8 mouse cellular contexts compared by ENCODE assay signal in genomic region chr12:40037876-40038463, GRCm38 (mm10). TPM values are rescaled to one million over a fixed set of nuclear protein-coding genes. Genes with fewer than 3 reads are reported as not detected.
DNase-seq lines count a peak whose midpoint lies in the region; ATAC-seq and TF ChIP-seq lines count a peak whose summit lies in the region.

Gene Arl4a (minus strand): TSS chr12:40038025.

- peak within 1 kb of the TSS; percentile 93 for H3K9ac ChIP-seq in ES-E14 (ENCODE audit: insufficient read depth, low read depth, low read length, poor library complexity, severe bottlenecking)
- H3K9ac ChIP-seq in forebrain, embryonic 16.5 days (replicated peaks; ENCODE audit: low read depth, low read length) = peak within 1 kb of the TSS; percentile 76
- peak within 1 kb of the TSS; percentile 84 for H3K9ac ChIP-seq in neural tube, embryonic 14.5 days (replicated peaks; ENCODE audit: low read depth, low read length)

- peak; percentile 69 for DNase-seq in ES-E14 (ENCODE audit: low read depth, low spot score)
- DNase-seq in cerebellum, adult 11-12 months = peak; percentile 85
- peak; percentile 82 for DNase-seq in heart, postnatal 25 days (ENCODE audit: low spot score)
- DNase-seq in layer of hippocampus, adult 18-20 months (ENCODE audit: low spot score in 2 of 2) = peak; percentile 85 to 90
- DNase-seq in lung, adult 18-20 months = peak; percentile 92 to 94

- H3K4me1 ChIP-seq in ES-E14 (ENCODE audit: control insufficient read depth in 2 of 2, insufficient read depth in 2 of 2, low read length in 2 of 2, poor library complexity in 1 of 2) = 0 out of 4 replicates have a peak, but pooled peaks cover 0 to 4% of the 10 kb centered on the region in 2 experiments
- H3K4me1 ChIP-seq in forebrain, embryonic 16.5 days (replicated peaks; ENCODE audit: control insufficient read depth, insufficient read depth, low read length) = peaks cover 7% of the 10 kb centered on the region
- peaks cover 10% of the 10 kb centered on the region; the same call in 1 of the 2 replicates for H3K4me1 ChIP-seq in neural tube, embryonic 14.5 days (ENCODE audit: control insufficient read depth, insufficient read depth, low read length)
- no peaks in the 10 kb centered on the region for H3K4me1 ChIP-seq in testis, adult 2 months (ENCODE audit: control insufficient read depth, insufficient read depth, low read length)

- H3K27me3 ChIP-seq in forebrain, embryonic 16.5 days (replicated peaks; ENCODE audit: control insufficient read depth, insufficient read depth, low read length) = no peaks in the 10 kb centered on the region
- no peaks in the 10 kb centered on the region for H3K27me3 ChIP-seq in neural tube, embryonic 14.5 days (ENCODE audit: control insufficient read depth, insufficient read depth, low read length)
- no peaks in the 10 kb centered on the region for H3K27me3 ChIP-seq in testis, adult 2 months (ENCODE audit: control insufficient read depth, insufficient read depth, low read length)

- H3K36me3 ChIP-seq in ES-E14 (ENCODE audit: control insufficient read depth, insufficient read depth, low read length, poor library complexity, severe bottlenecking) = no peaks in the 10 kb centered on the region
- H3K36me3 ChIP-seq in forebrain, embryonic 16.5 days (ENCODE audit: control insufficient read depth, insufficient read depth) = no peaks in the 10 kb centered on the region
- no peaks in the 10 kb centered on the region for H3K36me3 ChIP-seq in neural tube, embryonic 14.5 days (ENCODE audit: control insufficient read depth, insufficient read depth, low read length)
- peaks cover 2% of the 10 kb centered on the region for H3K36me3 ChIP-seq in testis, adult 2 months (ENCODE audit: control insufficient read depth, insufficient read depth, low read length)

- peak; percentile 89 for ATAC-seq in forebrain, embryonic 16.5 days
- peak; percentile 91 for ATAC-seq in neural tube, embryonic 14.5 days (ENCODE audit: low read depth)

- no peaks in the 10 kb centered on the region for H3K9me3 ChIP-seq in ES-E14 (ENCODE audit: control insufficient read depth, insufficient read depth, low read depth, low read length)
- no peaks in the 10 kb centered on the region for H3K9me3 ChIP-seq in forebrain, embryonic 16.5 days (ENCODE audit: control insufficient read depth, low read length)
- H3K9me3 ChIP-seq in neural tube, embryonic 14.5 days (ENCODE audit: control insufficient read depth, low read length) = no peaks in the 10 kb centered on the region

- intact Hi-C loops in heart, postnatal 25 days (cut with DNase I) = loop anchor here (2.0 to 10.0 kb wide), 3 partner anchors 19 to 203 kb away; no protein-coding TSS in a partner anchor

- peak within 1 kb of the TSS; percentile 92 to 95 for H3K4me3 ChIP-seq in ES-E14 (ENCODE audit: insufficient read depth in 1 of 2, low read depth in 1 of 2, low read length in 2 of 2, poor library complexity in 1 of 2, severe bottlenecking in 1 of 2)
- H3K4me3 ChIP-seq in forebrain, embryonic 16.5 days (replicated peaks; ENCODE audit: low read length) = peak within 1 kb of the TSS; percentile 77
- peak within 1 kb of the TSS; percentile 94 for H3K4me3 ChIP-seq in neural tube, embryonic 14.5 days (ENCODE audit: low read depth, low read length)
- peak within 1 kb of the TSS; percentile 85 for H3K4me3 ChIP-seq in testis, adult 2 months (ENCODE audit: control insufficient read depth, low read depth, low read length)

- peak within 1 kb of the TSS; percentile 88 for H3K27ac ChIP-seq in ES-E14 (ENCODE audit: insufficient read depth, low read depth, low read length, poor library complexity, severe bottlenecking)
- peak within 1 kb of the TSS; percentile 84 for H3K27ac ChIP-seq in forebrain, embryonic 16.5 days (ENCODE audit: low read length)
- peak within 1 kb of the TSS; percentile 95 for H3K27ac ChIP-seq in neural tube, embryonic 14.5 days (ENCODE audit: low read depth, low read length)
- H3K27ac ChIP-seq in testis, adult 2 months (ENCODE audit: control insufficient read depth, insufficient read depth, low read depth, low read length) = peak within 1 kb of the TSS; percentile 98

- no peak for TF ChIP-seq CTCF in testis, adult 2 months (IDR thresholded peaks at IDR 0.05; ENCODE audit: control insufficient read depth, insufficient read depth, insufficient replicate concordance, low read depth, low read length)

- under 1% methylated on average over 35 of the region's 68 CpGs for WGBS in forebrain, embryonic 16.5 days
- 0% methylated on average over 63 of the region's 68 CpGs for WGBS in neural tube, embryonic 14.5 days

- H3K4me2 ChIP-seq in forebrain, embryonic 16.5 days (ENCODE audit: low read length) = peak within 1 kb of the TSS; percentile 69
- H3K4me2 ChIP-seq in neural tube, embryonic 14.5 days (ENCODE audit: low read depth, low read length) = peak within 1 kb of the TSS; percentile 58

- in situ Hi-C loops in ES-E14 (cut with MboI; ENCODE audit: low sequenced_read_pairs in 2 of 2, unreplicated experiment in 2 of 2) = loop anchor here in 1 of 2 experiments (25.0 kb wide), 1 partner anchor 376 kb away; no protein-coding TSS in a partner anchor

- peak; percentile 80 for TF ChIP-seq POLR2A in testis, adult 2 months (IDR thresholded peaks at IDR 0.05; ENCODE audit: control insufficient read depth, low read depth, low read length)

TF ChIP-seq in ES-E14, 5 proteins besides CTCF, POLR2A, EP300 and RAD21:
- TF ChIP-seq ZNF384 (IDR thresholded peaks at IDR 0.05; ENCODE audit: low read depth, low read length) (no peak), HCFC1 (IDR thresholded peaks at IDR 0.05; ENCODE audit: borderline replicate concordance, insufficient read depth, low read length) (peak; percentile 56; the same call in 1 of the 2 replicates)

RNA-seq across cellular contexts. Expression of gene Arl4a, which starts in this region (rescaled TPM):
- 18.5 and 20.2 TPM in 2 replicates for total RNA-seq in ES-E14 (2012; rRNA removed)
- 73.3 and 74.0 TPM in 2 replicates for polyA plus RNA-seq in forebrain, embryonic 16.5 days (2015; fragmentation: Nextera tagmentation; extraction: Ambion mirVana)
- 10 to 100 TPM; 19.6 to 22.0 TPM for total RNA-seq in heart, postnatal 25 days (2021)
- 10 to 100 TPM; 26.6 to 28.8 TPM for total RNA-seq in layer of hippocampus, adult 18-20 months (2021)
- 138 and 165 TPM in 2 replicates for polyA plus RNA-seq in neural tube, embryonic 14.5 days (2014; fragmentation: Nextera tagmentation; extraction: Ambion mirVana)
- polyA plus RNA-seq in testis, adult 2 months (2012; rRNA removed) = 218 and 255 TPM in 2 replicates

Comparison
In these comparisons a context has a peak if more than half of its experiments do, and no peak if none do; other contexts are left out.
1. Peak in every context shown above with its lines: DNase-seq, ATAC-seq, H3K4me3 ChIP-seq and H3K27ac ChIP-seq.